Mouse (Mus musculus) myocyte (in vitro differentiated cells): ENCODE data around the gene Stac2. TPM values are rescaled to one million over a fixed set of nuclear protein-coding genes. Genes with fewer than 3 reads are reported as not detected.
A peak's percentile ranks its signal among the peaks of the same experiment; 100 is the strongest.

Experiments used
- H3K27me3 ChIP-seq: one replicate; pipeline ENCODE4 v1.6.1; 2011; ENCODE audit not compliant: control insufficient read depth, insufficient read depth, insufficient read length
- H3K36me3 ChIP-seq: one replicate; pipeline ENCODE4 v1.6.1; 2011; ENCODE audit not compliant: control insufficient read depth, insufficient read depth
- H3K4me2 ChIP-seq: one replicate; pipeline ENCODE4 v1.6.1; 2011; ENCODE audit warnings: low read depth, control low read depth
- H3K4me3 ChIP-seq: one replicate; pipeline ENCODE4 v1.5.1; 2011; ENCODE audit warnings: mild to moderate bottlenecking, control low read depth, moderate library complexity
- H3K79me2 ChIP-seq: one replicate; pipeline ENCODE4 v1.6.1; 2011; ENCODE audit not compliant: control insufficient read depth, insufficient read depth
- H3ac ChIP-seq: one replicate; pipeline ENCODE4 v1.6.1; 2011; ENCODE audit not compliant: control insufficient read depth, insufficient read length
- CEBPB ChIP-seq: IDR thresholded peaks from 2 replicates; pipeline ENCODE4 v1.6.1; 2011; ENCODE audit warnings: mild to moderate bottlenecking, moderate library complexity; ENCODE audit not compliant: poor library complexity, insufficient read depth, severe bottlenecking
- E2F4 ChIP-seq: IDR thresholded peaks from one replicate; pipeline ENCODE4 v1.6.1; 2011; ENCODE audit warnings: mild to moderate bottlenecking, control low read depth, moderate library complexity; ENCODE audit not compliant: insufficient read depth
- MYOD1 ChIP-seq, 3 experiments: IDR thresholded peaks; one replicate each; pipeline ENCODE4 v1.6.1; 2011; ENCODE audit warnings: control low read depth in 2 of 3, low read depth in 2 of 3, mild to moderate bottlenecking in 2 of 3, moderate library complexity in 1 of 3; ENCODE audit not compliant: insufficient read length in 2 of 3, control insufficient read depth in 1 of 3
- MYOG ChIP-seq, 3 experiments: IDR thresholded peaks; one replicate each; pipeline ENCODE4 v1.6.1; 2011; ENCODE audit warnings: control low read depth in 2 of 3, low read depth in 2 of 3, mild to moderate bottlenecking in 2 of 3; ENCODE audit not compliant: insufficient read length in 2 of 3, control insufficient read depth in 1 of 3, insufficient read depth in 1 of 3
- POLR2A ChIP-seq: IDR thresholded peaks from one replicate; pipeline ENCODE4 v1.6.1; 2011; ENCODE audit warnings: low read depth, mild to moderate bottlenecking, control low read depth, moderate library complexity; ENCODE audit not compliant: insufficient read length
- POLR2AphosphoS2 ChIP-seq: IDR thresholded peaks from one replicate; pipeline ENCODE4 v1.6.1; 2011; ENCODE audit warnings: low read depth, control low read depth; ENCODE audit not compliant: insufficient read length
- SRF ChIP-seq: IDR thresholded peaks from one replicate; pipeline ENCODE4 v1.6.1; 2011; ENCODE audit warnings: low read depth; ENCODE audit not compliant: control insufficient read depth, insufficient read length
- TCF12 ChIP-seq: IDR thresholded peaks from one replicate; pipeline ENCODE4 v1.6.1; 2011; ENCODE audit warnings: mild to moderate bottlenecking, control low read depth; ENCODE audit not compliant: poor library complexity, insufficient read depth, severe bottlenecking
- TCF3 ChIP-seq: IDR thresholded peaks from one replicate; pipeline ENCODE4 v1.6.1; 2011; ENCODE audit warnings: low read depth, control low read depth; ENCODE audit not compliant: insufficient read length
- USF1 ChIP-seq: IDR thresholded peaks from one replicate; pipeline ENCODE4 v1.6.1; 2011; ENCODE audit warnings: low read depth, mild to moderate bottlenecking, control low read depth, moderate library complexity
- polyA plus RNA-seq: library from polyadenylated mRNA; unstranded; fragments of >200 nt; fragmentation: generic; extraction: Trizol; gene quantifications from one replicate; pipeline ENCODE4 v1.2.1, GENCODE M21; 2012; ENCODE audit warnings: missing spikeins

The Stac2 gene
- polyA plus RNA-seq, 1 experiment: 41.7 TPM

DNA sequence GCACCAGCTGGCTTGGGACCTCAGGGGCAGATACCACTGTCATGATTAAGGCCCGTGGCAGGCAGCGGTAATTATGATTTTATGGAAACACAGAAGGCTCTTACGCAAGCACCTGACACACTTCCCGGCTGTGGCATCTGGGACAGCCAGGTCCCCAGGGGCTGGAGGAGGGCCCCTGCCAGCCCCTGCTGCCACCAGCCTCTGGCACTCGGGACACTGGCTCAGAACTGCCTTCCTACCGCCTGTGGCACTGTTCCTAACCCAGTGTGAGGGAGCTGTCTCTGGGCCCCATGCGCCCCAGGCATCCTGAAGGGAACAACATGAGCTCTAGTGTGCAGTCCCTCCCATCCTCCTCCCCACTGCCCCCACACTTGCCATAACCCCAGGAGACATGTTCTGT, 6.4 kb upstream of the Stac2 start:
- no peak overlapping the region for H3K4me3 ChIP-seq
- H3ac ChIP-seq: no peak overlapping the region
- peak; percentile 83 for TF ChIP-seq CEBPB
- no peak for TF ChIP-seq E2F4
- TF ChIP-seq MYOG (IDR thresholded peaks at IDR 0.05; ENCODE audit: control insufficient read depth in 1 of 3, insufficient read depth in 1 of 3, insufficient read length in 2 of 3, low read depth in 2 of 3): peak in 1 of 3 experiments; percentile 9
- H3K36me3 ChIP-seq: no peaks in the 10 kb centered on the region
- H3K27me3 ChIP-seq: no peaks in the 10 kb centered on the region
- peak overlapping the region; percentile 42 for H3K4me2 ChIP-seq
- no peaks in the 10 kb centered on the region for H3K79me2 ChIP-seq

DNA sequence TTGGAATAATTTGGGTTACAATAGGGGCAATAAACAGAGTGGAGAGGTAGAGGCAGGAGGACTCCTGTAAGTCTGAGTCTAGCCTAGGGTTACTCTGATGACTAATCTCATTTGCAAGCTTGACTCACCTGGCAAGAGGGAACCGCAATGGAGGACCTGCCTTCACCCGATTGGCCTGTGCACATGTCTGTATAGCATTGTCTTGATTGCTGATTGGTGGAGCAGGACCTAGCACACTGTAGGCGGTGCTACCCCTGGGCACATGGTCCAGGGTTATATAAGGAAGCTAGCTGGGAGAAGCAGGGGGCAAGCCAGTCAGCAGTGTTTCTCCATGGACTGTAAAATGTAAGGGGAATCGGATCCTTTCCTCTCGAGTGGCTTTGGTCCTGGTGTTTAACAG, 4.7 kb upstream of the Stac2 start:
- no peaks in the 10 kb centered on the region for H3K36me3 ChIP-seq
- peak overlapping the region; percentile 90 for H3K4me2 ChIP-seq
- H3ac ChIP-seq: no peak overlapping the region
- H3K79me2 ChIP-seq: no peaks in the 10 kb centered on the region
- no peaks in the 10 kb centered on the region for H3K27me3 ChIP-seq
- no peak overlapping the region for H3K4me3 ChIP-seq
- TF ChIP-seq CEBPB: no peak
- TF ChIP-seq USF1: peak; percentile 60
- TF ChIP-seq MYOD1 (IDR thresholded peaks at IDR 0.05; ENCODE audit: control insufficient read depth in 1 of 3, insufficient read length in 2 of 3, low read depth in 2 of 3): no peak
- no peak for TF ChIP-seq SRF
- TF ChIP-seq E2F4: no peak

DNA sequence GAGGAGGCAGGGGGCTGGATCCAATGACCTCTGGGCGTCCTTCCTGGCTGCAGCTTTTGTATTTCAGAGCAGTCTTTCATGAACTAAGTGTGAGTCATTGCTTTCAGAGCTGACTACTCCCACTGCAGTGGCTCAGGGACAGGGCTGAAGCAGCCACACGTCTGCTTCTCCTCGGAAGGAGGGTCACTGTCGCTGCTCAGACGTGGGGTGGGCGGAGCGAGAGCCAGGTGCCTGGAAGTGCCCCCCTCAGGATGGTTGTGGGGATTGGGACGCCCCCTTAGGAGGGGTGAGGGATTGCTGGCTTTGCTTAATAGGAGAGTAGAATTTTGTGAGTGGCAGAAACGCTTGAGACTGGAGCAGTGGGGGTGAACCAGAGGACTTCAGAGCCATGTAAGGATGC, 4.2 kb upstream of the Stac2 start:
- no peak overlapping the region for H3K4me3 ChIP-seq
- H3K27me3 ChIP-seq: no peaks in the 10 kb centered on the region
- no peak for TF ChIP-seq TCF3
- TF ChIP-seq TCF12: no peak
- no peak for TF ChIP-seq SRF
- TF ChIP-seq MYOD1 (IDR thresholded peaks at IDR 0.05; ENCODE audit: control insufficient read depth in 1 of 3, insufficient read length in 2 of 3, low read depth in 2 of 3): no peak
- peak; percentile 63 for TF ChIP-seq POLR2A
- no peak for TF ChIP-seq E2F4
- TF ChIP-seq POLR2AphosphoS2: peak; percentile 25
- TF ChIP-seq MYOG (IDR thresholded peaks at IDR 0.05; ENCODE audit: control insufficient read depth in 1 of 3, insufficient read depth in 1 of 3, insufficient read length in 2 of 3, low read depth in 2 of 3): no peak
- no peak for TF ChIP-seq CEBPB
- peaks cover 4% of the 10 kb centered on the region for H3K79me2 ChIP-seq
- peak overlapping the region; percentile 90 for H3K4me2 ChIP-seq
- no peaks in the 10 kb centered on the region for H3K36me3 ChIP-seq
- H3ac ChIP-seq: no peak overlapping the region

DNA sequence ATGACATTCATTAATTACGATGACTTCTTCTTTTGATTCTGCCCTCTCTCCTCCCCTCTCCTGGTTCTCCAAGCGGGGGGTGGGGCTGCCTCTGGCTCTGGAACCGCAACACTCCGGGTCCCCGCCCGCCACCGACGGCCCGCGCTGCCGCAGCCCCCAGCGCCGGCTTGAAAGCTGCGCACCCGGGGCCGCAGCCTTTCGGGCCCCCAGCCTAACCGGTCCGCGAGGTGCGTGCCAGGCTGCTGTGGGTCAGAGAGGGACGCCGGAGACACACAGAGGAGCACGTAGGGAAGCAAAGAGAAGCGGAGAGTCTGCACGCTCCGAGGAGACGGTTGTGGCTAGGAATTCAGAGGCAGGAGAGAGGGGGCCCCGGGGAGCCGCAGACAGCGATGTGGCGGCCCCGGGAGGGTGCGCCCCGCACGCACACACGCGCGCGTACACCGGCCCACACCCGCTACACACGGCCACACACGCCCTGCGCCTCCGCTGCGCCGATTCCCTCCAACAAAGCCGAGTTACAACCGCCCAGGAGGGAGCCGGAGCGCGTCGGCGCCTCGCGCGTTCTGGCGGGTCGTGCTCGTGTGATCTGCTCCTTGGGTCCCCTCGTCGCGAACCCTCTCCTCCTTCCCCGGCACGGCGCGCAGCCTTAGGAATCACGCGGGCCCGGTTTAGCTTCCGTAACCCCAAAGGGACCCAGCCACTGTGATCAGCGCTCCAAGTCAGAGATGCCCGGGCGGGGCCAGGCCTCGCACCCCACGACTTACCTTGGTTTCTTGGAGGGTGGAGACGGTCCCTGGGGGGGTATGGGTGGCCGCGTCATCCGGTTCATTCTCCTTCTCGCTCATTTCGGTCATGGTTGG, 903 bp downstream of the Stac2 start:
- Histone ChIP-seq H3K27me3 (no peaks in the 10 kb centered on the region), H3K36me3 (no peaks in the 10 kb centered on the region), H3K4me2 (peak overlapping the region; percentile 81), H3ac (peak overlapping the region; percentile 52), H3K4me3 (peak overlapping the region; percentile 79), H3K79me2 (peaks cover 41% of the 10 kb centered on the region)
- TF ChIP-seq POLR2AphosphoS2 (peak; percentile 9), TCF12 (no peak), MYOD1 (IDR thresholded peaks at IDR 0.05; ENCODE audit: control insufficient read depth in 1 of 3, insufficient read length in 2 of 3, low read depth in 2 of 3) (no peak), SRF (peak; percentile 33), POLR2A (peak; percentile 44), TCF3 (no peak)

DNA sequence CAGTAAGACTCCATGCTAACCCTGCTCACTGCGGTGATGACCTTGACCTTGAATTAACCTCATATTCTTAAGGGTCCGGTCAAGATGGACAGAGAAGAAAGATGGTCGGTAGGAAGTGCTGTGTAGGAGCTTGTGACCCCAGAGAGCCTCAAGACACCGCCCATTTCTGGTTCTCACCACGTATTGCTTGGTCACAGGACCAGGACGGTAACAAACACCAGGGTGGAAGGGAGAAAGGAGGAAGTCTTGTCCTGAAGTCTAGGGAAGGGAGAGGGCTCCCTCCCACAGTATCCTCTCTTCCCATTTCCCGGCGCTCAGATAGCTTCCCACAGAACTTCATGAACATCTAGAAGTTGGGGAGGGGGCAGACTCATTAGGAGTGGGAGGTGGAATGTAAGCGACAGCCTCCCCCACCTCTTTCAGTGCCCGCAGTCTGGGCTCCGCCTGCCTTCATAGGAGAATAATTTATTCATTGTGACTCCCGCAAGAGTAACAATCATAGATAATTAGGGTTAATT, 1.6 kb downstream of the Stac2 start:
- H3K36me3 ChIP-seq: no peaks in the 10 kb centered on the region
- TF ChIP-seq POLR2A: peak; percentile 38
- peak; percentile 30 for TF ChIP-seq POLR2AphosphoS2
- TF ChIP-seq MYOG (IDR thresholded peaks at IDR 0.05; ENCODE audit: control insufficient read depth in 1 of 3, insufficient read depth in 1 of 3, insufficient read length in 2 of 3, low read depth in 2 of 3): no peak
- no peak for TF ChIP-seq CEBPB

More for the DNA sequence above, 1.6 kb downstream of the Stac2 start:
- Histone ChIP-seq H3K27me3 (no peaks in the 10 kb centered on the region), H3K79me2 (peaks cover 43% of the 10 kb centered on the region), H3ac (peak overlapping the region; percentile 52), H3K4me3 (peak overlapping the region; percentile 79), H3K4me2 (peak overlapping the region; percentile 81)
